Comparison of ENCODE assay signal across 10 mouse cellular contexts in the genomic region with DNA sequence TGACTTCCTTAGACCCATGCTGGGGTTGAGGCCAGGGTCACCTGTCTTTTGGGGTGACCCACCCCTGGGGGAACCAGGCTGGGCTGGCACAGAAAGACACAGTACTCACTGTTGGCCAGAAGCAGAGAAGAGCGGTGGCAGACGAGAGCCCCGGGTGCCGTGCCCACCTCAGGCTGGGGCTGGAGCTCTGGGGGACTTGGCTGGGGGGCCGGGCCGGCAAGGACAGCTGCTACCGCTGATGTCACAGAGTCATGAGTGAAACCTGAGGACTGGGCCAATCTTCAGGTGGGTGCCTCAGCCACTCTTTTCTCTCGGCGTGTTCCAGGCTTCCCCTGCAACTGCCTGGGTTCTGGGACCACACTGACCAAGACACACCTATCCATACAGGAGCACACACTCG. TPM values are rescaled to one million over a fixed set of nuclear protein-coding genes. Genes with fewer than 3 reads are reported as not detected.
DNase-seq lines count a peak whose midpoint lies in the region; ATAC-seq and TF ChIP-seq lines count a peak whose summit lies in the region.
"Had no signal": no experiment of that assay in that cellular context is flagged by ENCODE, and none has a peak within 500 bp of the region (broad histone marks: within the 10 kb centered on the region; RNA-seq: fewer than 3 reads in every experiment).

A gene (plus strand): TSS at position 107 of the 400 bp plus-strand sequence.

- TF ChIP-seq CTCF in lung, embryonic 14.5 days (IDR thresholded peaks at IDR 0.05; ENCODE audit: low read depth), result no peak
- no peak for TF ChIP-seq CTCF in midbrain, postnatal 0 days (IDR thresholded peaks at IDR 0.05)

- H3K4me1 ChIP-seq in heart, embryonic 10.5 days, result peaks cover 35% of the 10 kb centered on the region
- no peaks in the 10 kb centered on the region for H3K4me1 ChIP-seq in lung, embryonic 14.5 days (ENCODE audit: insufficient read depth)
- H3K4me1 ChIP-seq in midbrain, postnatal 0 days (ENCODE audit: insufficient read depth, low read length), result no peaks in the 10 kb centered on the region

- ATAC-seq in lung, embryonic 14.5 days (ENCODE audit: insufficient read depth), result 0 out of 2 replicates have a peak, but pooled peaks have one; percentile 35
- ATAC-seq in midbrain, postnatal 0 days (ENCODE audit: low FRiP score), result no peak

- intact Hi-C loops in heart, postnatal 10 days (cut with DNase I), result loop anchor here (2.0 kb wide), 1 partner anchor 39 kb away; no protein-coding TSS in a partner anchor

- peak within 1 kb of the TSS; percentile 62 for H3K27ac ChIP-seq in heart, embryonic 10.5 days
- 0 out of 2 replicates have a peak within 1 kb of the TSS, but pooled peaks have one; percentile 51 for H3K27ac ChIP-seq in lung, embryonic 14.5 days (ENCODE audit: low read depth)
- H3K27ac ChIP-seq in midbrain, postnatal 0 days (ENCODE audit: low read depth, low read length), result no peak within 1 kb of the TSS

- H3K36me3 ChIP-seq in heart, embryonic 10.5 days, result no peaks in the 10 kb centered on the region
- H3K36me3 ChIP-seq in lung, embryonic 14.5 days (ENCODE audit: insufficient read depth), result no peaks in the 10 kb centered on the region
- H3K36me3 ChIP-seq in midbrain, postnatal 0 days (ENCODE audit: insufficient read depth, low read length), result no peaks in the 10 kb centered on the region

- H3K27me3 ChIP-seq in heart, embryonic 10.5 days (ENCODE audit: insufficient read depth, poor library complexity, severe bottlenecking), result 0 out of 2 replicates have a peak, but pooled peaks cover 10% of the 10 kb centered on the region
- H3K27me3 ChIP-seq in lung, embryonic 14.5 days (ENCODE audit: insufficient read depth, low read length), result no peaks in the 10 kb centered on the region
- H3K27me3 ChIP-seq in midbrain, postnatal 0 days (ENCODE audit: insufficient read depth, low read length), result no peaks in the 10 kb centered on the region

- peak within 1 kb of the TSS; percentile 39 for H3K4me3 ChIP-seq in heart, embryonic 10.5 days
- no peak within 1 kb of the TSS for H3K4me3 ChIP-seq in lung, embryonic 14.5 days (ENCODE audit: low read depth, low read length)
- no peak within 1 kb of the TSS for H3K4me3 ChIP-seq in midbrain, postnatal 0 days (ENCODE audit: low read depth, low read length)

- 40% methylated on average over 10 of the region's 10 CpGs for WGBS in heart, embryonic 10.5 days
- 42% methylated on average over 10 of the region's 10 CpGs for WGBS in lung, embryonic 14.5 days
- 66% methylated on average over 10 of the region's 10 CpGs for WGBS in midbrain, postnatal 0 days

- peak within 1 kb of the TSS; percentile 37; the same call in 1 of the 2 replicates for H3K4me2 ChIP-seq in lung, embryonic 14.5 days
- H3K4me2 ChIP-seq in midbrain, postnatal 0 days (ENCODE audit: low read depth, low read length, poor library complexity, severe bottlenecking), result no peak within 1 kb of the TSS

- no peaks in the 10 kb centered on the region for H3K9me3 ChIP-seq in heart, embryonic 10.5 days
- no peaks in the 10 kb centered on the region for H3K9me3 ChIP-seq in lung, embryonic 14.5 days (ENCODE audit: low read depth, low read length)
- H3K9me3 ChIP-seq in midbrain, postnatal 0 days (ENCODE audit: low read length), result no peaks in the 10 kb centered on the region

- 0 out of 2 replicates have a peak within 1 kb of the TSS, but pooled peaks have one; percentile 7 for H3K9ac ChIP-seq in lung, embryonic 14.5 days
- 0 out of 2 replicates have a peak within 1 kb of the TSS, but pooled peaks have one; percentile 4 for H3K9ac ChIP-seq in midbrain, postnatal 0 days (replicated peaks; ENCODE audit: low read length, poor library complexity, severe bottlenecking)

- no peak for DNase-seq in heart, embryonic 10.5 days (ENCODE audit: low spot score)
- DNase-seq in heart, postnatal 10 days, result no peak
- DNase-seq in lung, embryonic 14.5 days, result no peak
- no peak for DNase-seq in lung, postnatal 10 days
- DNase-seq in gastrocnemius, adult 8-10 months (ENCODE audit: low spot score in 2 of 2), result peak; percentile 68 to 80
- DNase-seq in midbrain, postnatal 0 days (ENCODE audit: low spot score), result no peak
- DNase-seq in right cerebral cortex, adult 2 months (ENCODE audit: low spot score in 2 of 2), result no peak
- no peak for DNase-seq in spleen, adult 12 weeks (ENCODE audit: low spot score)
- DNase-seq: cerebellum, adult 11 months had no signal

RNA-seq across cellular contexts. Expression of the gene that starts here (rescaled TPM):
- 0.11 and 0.21 TPM in 2 replicates for polyA plus RNA-seq in heart, embryonic 10.5 days (2016; fragmentation: Nextera tagmentation; extraction: Ambion mirVana)
- total RNA-seq in heart, postnatal 10 days (2021), result under 1 TPM; 0.31 to 0.64 TPM
- polyA plus RNA-seq in lung, embryonic 14.5 days (2014; fragmentation: Nextera tagmentation; extraction: Ambion mirVana), result 0.16 and 0.39 TPM in 2 replicates
- total RNA-seq in gastrocnemius, adult 8-10 months (2022), result 1 to 10 TPM; 3.3 to 5.5 (median 4.3) TPM
- total RNA-seq in midbrain, postnatal 0 days (2014; rRNA removed), result 0.33 and 1.6 TPM in 2 replicates
- 0.38 TPM in 1 of 2 replicates, not detected in the other for polyA plus RNA-seq in midbrain, postnatal 0 days (2015; fragmentation: Nextera tagmentation; extraction: Ambion mirVana)
- polyA plus RNA-seq: liver, embryonic 16.5 days had no signal

Comparison
In these comparisons a context has a peak if more than half of its experiments do, and no peak if none do; other contexts are left out.
1. Peak in ATAC-seq, H3K27ac ChIP-seq, H3K9ac ChIP-seq and H3K4me2 ChIP-seq in lung, embryonic 14.5 days; RNA of the gene not detected or under 1 TPM.
2. DNase-seq: peak in gastrocnemius, adult 8-10 months (2 of 2); none in heart, embryonic 10.5 days (single experiment), heart, postnatal 10 days (0 of 2), lung, embryonic 14.5 days (single experiment), lung, postnatal 10 days (single experiment), midbrain, postnatal 0 days (single experiment), right cerebral cortex, adult 2 months (0 of 2) and spleen, adult 12 weeks (single experiment).